Mouse (Mus musculus) thymus, adult 18-20 months (tissue): ENCODE data around the gene Gbp5.
A peak's percentile ranks its signal among the peaks of the same experiment; 100 is the strongest.
"Not testable (repeated sequence)": the region's sequence is repeated elsewhere in the genome, so short reads cannot be mapped to it uniquely, and the experiment has no call there.

Experiments used
- DNase-seq, 2 experiments: peaks; one replicate each; pipeline ENCODE4 v3.0.0; 2022; ENCODE audit warnings: mixed read lengths in 2 of 2

The Gbp5 gene

DNA sequence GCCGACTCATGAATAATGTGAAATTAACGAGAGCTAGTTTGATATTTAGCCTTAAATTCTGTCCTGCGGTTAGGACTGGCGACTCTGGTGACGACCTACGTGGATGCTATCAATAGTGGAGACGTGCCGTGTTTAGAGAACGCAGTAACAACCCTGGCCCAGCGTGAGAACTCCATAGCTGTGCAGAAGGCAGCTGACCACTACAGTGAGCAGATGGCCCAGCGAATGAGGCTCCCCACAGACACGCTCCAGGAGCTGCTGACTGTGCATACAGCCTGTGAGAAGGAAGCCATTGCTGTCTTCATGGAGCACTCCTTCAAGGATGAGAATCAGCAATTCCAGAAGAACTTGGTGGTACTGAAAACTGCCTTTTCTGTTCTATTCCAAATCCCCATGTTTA lies 49.0 kb downstream of the Gbp5 start:
- DNase-seq, result not testable (repeated sequence)

DNA sequence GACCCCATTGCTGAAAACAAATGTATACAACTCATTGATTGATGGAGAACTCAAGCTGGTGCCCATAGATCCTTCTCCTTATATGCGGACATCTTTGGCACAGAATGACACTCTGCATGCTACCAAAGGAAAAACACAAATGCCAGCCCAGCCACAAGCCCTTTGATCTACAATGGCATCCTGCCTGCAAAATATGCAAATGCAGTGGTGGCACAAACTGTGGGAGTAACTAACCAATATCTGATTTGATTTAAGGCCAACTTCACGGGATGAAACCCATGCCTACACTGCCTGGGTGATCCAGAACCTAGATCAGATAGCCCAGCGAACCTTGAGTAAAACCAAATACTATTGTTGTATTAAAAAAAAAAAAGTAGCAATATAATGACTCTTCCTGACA lies 52.9 kb downstream of the Gbp5 start:
- no peak for DNase-seq

DNA sequence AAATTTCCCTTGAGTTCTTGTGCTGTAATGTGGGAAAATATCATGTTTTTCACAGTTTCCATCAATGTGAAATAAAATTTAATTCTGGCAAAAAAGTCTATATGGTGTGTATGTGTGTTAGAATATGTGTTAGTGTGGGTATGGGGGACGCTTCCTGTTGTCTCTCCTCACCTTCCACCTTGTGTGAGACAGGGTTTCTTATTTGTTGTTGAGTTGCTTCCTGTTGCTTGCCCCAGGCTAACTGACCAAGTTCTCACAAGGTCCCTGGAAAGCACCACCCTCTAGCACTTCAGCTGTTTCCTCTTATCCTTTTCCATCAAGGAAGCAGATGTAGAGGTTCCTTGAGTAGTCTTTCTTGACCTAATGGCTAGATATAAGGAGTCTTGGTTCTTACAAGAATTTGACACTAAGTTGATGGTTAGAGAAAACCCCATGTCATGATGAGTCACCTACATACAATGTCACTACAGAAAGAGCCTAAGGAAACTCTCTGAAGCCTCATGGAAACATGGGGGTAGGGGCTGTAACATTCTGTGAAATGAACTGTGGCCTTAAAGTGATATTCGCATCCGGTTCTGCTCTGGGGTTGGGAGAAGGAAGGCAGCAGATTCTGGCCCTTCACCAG lies 56.4 kb downstream of the Gbp5 start:
- DNase-seq, result no peak

DNA sequence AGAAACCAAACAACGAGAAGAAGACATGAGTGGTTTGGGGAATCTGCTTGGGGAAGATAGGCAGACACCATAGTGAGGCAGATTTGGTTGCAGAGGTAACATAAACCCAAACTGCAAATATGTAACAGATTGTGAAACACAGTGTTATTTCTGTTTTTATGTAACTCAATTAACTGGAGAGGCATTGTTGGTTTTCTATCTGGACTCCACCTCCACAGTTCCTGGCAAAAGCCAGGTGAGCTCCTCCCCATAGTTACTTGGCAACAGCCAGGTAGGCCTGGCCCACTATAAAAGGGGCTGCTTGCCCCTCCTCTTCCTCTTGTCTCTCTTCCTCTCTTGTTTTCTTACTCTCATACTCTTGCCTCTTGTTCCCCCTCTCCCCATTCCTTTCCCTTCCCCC lies 60.8 kb downstream of the Gbp5 start:
- DNase-seq, result no peak

DNA sequence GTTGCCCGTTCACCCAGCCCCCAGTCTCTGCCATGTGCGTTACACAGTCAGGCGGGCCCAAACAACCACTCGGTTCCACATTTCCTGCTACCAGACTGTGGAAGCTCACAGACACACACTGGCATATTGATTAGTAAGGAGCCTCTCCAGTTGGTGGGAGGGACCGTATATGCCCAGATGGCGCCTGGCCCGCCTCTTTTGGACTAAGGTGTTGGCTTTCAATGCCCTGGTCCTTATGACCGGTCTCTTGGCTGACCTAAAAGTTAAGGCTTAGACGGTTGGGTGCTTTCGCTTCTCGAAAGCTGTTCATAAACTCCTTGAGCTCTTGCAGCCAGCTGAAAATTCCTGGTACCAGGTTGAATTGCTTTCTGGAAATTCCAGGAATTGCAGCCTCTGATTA lies 61.8 kb downstream of the Gbp5 start:
- no peak for DNase-seq

DNA sequence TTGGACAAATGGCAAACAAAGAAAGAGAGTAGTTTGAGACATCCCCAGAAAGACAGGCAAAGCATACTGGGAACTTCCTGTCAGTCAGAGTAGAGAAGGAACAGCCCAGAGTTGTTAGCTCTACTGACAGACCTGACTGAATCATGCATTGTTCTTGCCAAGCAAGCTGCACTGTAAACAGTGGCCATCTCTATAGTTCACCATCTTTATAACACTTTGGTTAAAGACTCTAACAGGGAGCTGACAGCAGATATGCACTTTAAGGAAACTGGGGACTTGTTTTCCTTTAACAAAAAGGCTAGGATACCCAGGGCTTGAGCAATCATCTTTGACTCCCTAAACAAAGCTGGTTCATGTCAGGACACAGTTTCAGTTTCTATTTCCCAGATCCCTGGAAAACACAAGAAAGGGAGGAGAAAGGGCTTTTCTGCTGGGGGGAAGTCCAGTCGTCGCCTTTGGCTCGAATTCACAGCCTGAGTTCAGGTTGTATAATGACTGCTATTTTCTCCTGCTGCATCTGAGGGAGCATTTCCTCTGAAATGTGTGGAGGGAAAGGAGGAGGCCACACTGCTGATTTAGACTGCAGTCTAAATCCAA lies 66.0 kb downstream of the Gbp5 start, which contains the start of gene Gbp3:
Gbp3 (plus strand) TSS at position 395 of the 597 bp plus-strand sequence.
- no peak for DNase-seq

DNA sequence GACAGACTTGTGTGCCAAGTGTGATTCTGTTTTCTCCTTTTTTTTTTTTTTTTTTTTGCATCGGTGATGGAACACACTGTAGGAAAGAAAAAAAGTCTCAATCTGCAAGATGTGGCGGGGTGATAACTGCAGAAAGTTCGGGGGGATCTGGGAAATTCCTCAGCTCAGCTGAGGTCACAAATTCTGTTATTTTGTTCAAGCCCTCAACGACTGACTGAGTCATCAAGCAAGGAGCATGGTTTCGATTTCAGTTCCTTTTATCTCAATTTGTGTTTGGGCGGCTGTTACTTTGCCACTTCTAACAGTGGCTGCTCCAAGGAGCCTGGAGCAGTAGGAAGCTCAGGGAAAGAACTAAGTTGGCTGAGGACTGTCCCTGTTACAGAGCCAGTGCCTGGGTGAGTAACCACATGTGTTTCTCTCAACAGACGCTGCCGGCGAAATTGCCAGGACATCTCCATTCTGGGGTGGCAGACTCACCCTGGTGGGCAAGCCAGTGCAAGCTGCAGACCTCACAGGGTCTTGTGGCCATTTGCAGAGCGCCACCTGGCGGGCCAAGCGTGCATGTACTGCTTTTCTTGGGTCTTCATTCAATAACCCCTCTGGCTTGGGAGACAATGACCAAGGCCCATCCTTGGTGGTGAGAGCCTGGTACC lies 66.6 kb downstream of the Gbp5 start:
- peak; percentile 77 to 86 for DNase-seq

DNA sequence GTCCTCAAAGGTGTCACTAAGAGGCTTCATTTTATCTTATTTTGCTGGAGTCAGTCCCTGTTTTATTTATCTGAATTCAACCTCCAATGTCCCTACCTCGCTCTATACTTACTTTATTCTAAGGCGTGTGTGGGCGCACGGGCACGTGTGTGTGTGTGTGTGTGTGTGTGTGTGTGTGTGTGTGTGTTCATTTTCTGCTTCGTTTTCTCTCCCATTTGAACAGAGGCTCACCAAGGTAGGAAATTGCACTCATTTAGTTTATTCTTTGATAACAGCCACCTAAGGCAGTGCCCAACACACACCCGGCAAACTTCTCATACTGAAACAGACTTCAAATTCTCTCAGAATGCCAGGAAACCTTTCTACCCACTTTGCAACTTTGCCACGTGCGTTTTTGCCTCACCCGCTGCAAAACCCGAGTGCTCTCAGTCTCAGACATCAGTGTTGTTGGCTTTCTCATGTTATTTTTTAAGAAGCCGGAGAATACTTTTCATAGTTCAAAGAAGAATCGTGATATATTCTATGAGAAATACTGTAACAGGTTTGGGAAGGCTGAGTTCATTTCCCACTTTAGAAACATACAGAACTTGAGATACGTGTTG lies 67.4 kb downstream of the Gbp5 start:
- DNase-seq, result no peak

DNA sequence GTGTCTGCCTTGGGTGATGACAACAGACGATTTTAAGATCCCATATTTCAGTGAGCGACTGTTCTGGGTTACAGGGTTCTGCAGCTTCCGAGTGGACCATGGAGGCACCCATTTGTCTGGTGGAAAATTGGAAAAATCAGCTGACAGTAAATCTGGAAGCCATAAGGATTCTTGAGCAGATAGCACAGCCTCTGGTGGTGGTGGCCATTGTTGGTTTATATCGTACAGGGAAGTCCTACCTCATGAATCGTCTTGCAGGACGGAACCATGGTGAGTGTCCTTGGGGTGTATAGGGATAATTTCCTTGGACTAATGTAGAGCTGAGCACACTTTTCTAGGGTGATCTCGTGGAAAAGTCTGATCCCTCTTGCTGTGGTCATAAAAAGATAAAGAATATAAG lies 67.9 kb downstream of the Gbp5 start:
- no peak for DNase-seq

DNA sequence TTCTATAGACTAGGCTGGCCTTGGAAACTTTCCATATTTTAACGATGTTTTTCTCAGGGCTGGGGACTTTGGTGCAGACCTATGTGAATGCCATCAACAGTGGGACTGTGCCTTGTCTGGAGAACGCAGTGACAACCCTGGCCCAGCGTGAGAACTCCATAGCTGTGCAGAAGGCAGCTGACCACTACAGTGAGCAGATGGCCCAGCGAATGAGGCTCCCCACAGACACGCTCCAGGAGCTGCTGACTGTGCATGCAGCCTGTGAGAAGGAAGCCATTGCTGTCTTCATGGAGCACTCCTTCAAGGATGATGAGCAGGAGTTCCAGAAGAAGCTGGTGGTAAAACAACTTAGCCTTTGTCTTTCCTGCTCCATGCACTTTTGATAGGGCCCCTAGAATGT lies 73.7 kb downstream of the Gbp5 start:
- not testable (repeated sequence) for DNase-seq

DNA sequence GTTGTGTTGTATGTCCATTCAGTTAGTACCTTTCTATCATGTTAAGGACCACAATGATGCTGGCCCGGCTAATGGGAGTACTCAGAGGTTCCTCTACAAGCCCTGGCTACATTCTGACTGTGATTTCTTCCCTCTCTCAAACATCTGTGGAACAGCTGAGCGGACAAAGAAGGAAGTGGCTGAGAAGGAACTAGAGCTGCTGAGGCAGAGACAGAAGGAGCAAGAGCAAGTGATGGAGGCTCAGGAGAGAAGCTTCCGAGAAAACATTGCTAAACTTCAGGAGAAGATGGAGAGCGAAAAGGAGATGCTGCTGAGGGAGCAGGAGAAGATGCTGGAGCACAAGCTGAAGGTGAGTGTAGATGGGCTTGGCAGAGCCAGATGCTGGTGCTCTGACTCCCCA lies 77.0 kb downstream of the Gbp5 start:
- DNase-seq, result no peak
